Mouse (Mus musculus) lung, embryonic 14.5 days (tissue): Measurements from ENCODE around the gene Agpat3. TPM values are rescaled to one million over a fixed set of nuclear protein-coding genes. Genes with fewer than 3 reads are reported as not detected.

Source experiments
- ATAC-seq: fragments of 200-750 bp; cut with Nextera tagmentation; 2 replicates; pipeline ENCODE4 v1.8.0; 2017; ENCODE audit warnings: mild to moderate bottlenecking, moderate TSS enrichment, moderate library complexity; ENCODE audit not compliant: insufficient read depth
- DNase-seq: peaks from one replicate; pipeline ENCODE4 v3.0.0-alpha.2; 2015
- H3K27ac ChIP-seq: fragments of 300-500 bp; sonication (generic); 2 replicates; pipeline ENCODE4 v1.5.1; 2014; ENCODE audit warnings: low read depth, mild to moderate bottlenecking, moderate library complexity
- H3K27me3 ChIP-seq: fragments of 300-500 bp; sonication (generic); 2 replicates; pipeline ENCODE4 v1.6.1; 2014; ENCODE audit warnings: low read length, control low read depth; ENCODE audit not compliant: insufficient read depth
- H3K36me3 ChIP-seq: fragments of 300-500 bp; sonication (generic); 2 replicates; pipeline ENCODE4 v1.6.1; 2014; ENCODE audit warnings: control low read depth; ENCODE audit not compliant: insufficient read depth
- H3K4me1 ChIP-seq: fragments of 300-500 bp; sonication (generic); 2 replicates; pipeline ENCODE4 v1.6.1; 2014; ENCODE audit warnings: antibody characterized with exemption, control low read depth; ENCODE audit not compliant: insufficient read depth
- H3K4me2 ChIP-seq: fragments of 300-500 bp; sonication (generic); 2 replicates; pipeline ENCODE4 v1.6.1; 2014; ENCODE audit warnings: mild to moderate bottlenecking
- H3K4me3 ChIP-seq: fragments of 300-500 bp; sonication (generic); 2 replicates; pipeline ENCODE4 v1.5.1; 2014; ENCODE audit warnings: low read depth, low read length
- H3K9ac ChIP-seq: fragments of 300-500 bp; sonication (generic); 2 replicates; pipeline ENCODE4 v1.6.1; 2014
- H3K9me3 ChIP-seq: fragments of 300-500 bp; sonication (generic); 2 replicates; pipeline ENCODE4 v1.6.1; 2016; ENCODE audit warnings: low read depth, low read length, control low read depth
- CTCF ChIP-seq: IDR thresholded peaks from 2 replicates; pipeline ENCODE4 v1.5.1; 2016; ENCODE audit warnings: antibody characterized with exemption, low read depth
- WGBS: fragments of 180-500 bp; shearing (Covaris S2); extraction: QIAGEN DNeasy Blood & Tissue Kit; methylation state at CpG from one replicate; pipeline ENCODE4 v1.1.7; 2014; 5-methylcytosine and 5-hydroxymethylcytosine counted together
- microRNA-seq: library from miRNA; unstranded; fragments of <30 nt; microRNA quantifications from one replicate; pipeline ENCODE4, GENCODE M21; 2016; ENCODE audit warnings: borderline number of aligned reads
- polyA plus RNA-seq: library from polyadenylated mRNA; unstranded; fragments of >200 nt; fragmentation: Nextera tagmentation; extraction: Ambion mirVana; gene quantifications from 2 replicates; pipeline ENCODE4 v1.2.1, GENCODE M21; 2014

Agpat3 gene
- polyA plus RNA-seq, 1 experiment from 2014 or later = 62.1 TPM

DNA sequence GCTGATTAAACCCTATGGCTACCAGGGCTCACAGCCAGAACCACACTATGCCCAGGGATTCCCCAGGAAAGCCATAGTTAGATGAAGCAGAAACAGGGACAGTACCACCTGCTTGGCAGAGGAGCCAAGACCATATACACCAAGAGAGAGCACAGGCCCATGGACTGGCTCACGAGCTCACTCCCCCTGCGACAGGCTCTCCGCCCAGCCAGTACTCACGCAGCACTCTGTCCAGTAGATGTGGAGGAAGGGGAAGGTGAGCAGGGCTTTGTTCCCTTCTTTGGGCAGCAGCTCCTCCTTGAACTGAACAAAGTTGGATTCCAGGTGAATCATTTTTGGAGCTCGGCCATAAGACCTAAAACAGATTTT lies 123.7 kb downstream of the Agpat3 start:
- Histone ChIP-seq H3K27me3 (no peaks in the 10 kb centered on the region), H3K36me3 (peaks cover 34% of the 10 kb centered on the region), H3K4me1 (no peaks in the 10 kb centered on the region), H3K27ac (no peak overlapping the region), H3K4me2 (no peak overlapping the region), H3K4me3 (no peak overlapping the region), H3K9ac (no peak overlapping the region), H3K9me3 (no peaks in the 10 kb centered on the region)
- DNase-seq = no peak
- WGBS = 87% methylated on average over 5 of the region's 5 CpGs
- no peak for TF ChIP-seq CTCF
- no peak for ATAC-seq

DNA sequence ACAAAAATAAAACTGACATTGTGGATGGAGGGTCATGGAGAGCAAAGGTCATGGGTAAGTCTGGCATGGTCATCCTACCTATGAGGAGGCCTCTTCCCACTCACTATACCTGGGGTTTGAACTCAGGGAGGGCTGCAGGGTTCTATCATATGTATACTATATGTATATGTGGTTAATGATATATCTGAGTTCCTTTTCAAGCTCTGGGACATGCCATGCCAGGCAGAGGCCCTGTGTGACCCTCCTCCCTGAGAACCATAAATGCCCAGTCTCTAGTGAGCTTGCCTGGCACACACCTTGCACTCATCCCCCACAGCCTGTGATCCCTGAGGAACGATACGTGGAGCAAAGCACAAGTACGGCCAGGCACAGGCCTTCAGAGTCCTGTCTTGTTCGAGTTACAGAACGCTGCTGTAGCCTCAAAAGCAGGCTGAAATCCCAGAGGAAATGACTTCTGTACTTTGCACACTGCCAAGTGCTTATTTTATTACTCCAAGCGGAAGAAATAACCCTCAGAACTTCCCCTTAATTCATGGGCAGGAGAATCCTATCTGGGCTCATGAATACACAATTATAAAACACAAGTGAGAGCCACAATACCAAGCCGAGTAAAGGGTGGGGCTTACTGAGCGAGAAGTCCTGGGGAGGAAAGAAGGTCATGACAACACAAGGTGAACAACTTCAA lies 124.3 kb downstream of the Agpat3 start:
- TF ChIP-seq CTCF = no peak
- WGBS = 88% methylated on average over 8 of the region's 8 CpGs
- Histone ChIP-seq H3K4me1 (no peaks in the 10 kb centered on the region), H3K4me3 (no peak overlapping the region), H3K9ac (no peak overlapping the region), H3K4me2 (no peak overlapping the region), H3K27ac (no peak overlapping the region), H3K9me3 (no peaks in the 10 kb centered on the region), H3K27me3 (no peaks in the 10 kb centered on the region), H3K36me3 (peaks cover 34% of the 10 kb centered on the region)
- no peak for DNase-seq
- ATAC-seq = no peak

DNA sequence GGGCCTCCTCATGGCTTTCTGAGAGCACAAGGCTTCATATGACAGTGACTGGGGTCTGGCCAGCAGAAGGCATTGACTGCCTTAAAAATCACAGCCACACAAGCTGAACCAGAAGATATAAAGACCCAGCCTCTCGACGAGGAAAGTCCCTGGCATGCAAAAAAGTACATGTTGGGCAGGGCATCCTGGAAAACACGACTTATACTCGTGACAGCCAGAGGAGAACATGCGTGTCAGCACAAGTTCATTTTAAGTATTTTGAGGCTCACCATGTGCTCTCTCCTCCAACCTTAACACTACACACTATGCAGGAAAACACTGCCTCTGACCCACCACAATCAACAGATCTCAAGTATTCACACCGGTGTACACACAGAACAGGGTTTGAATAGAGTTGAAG lies 128.2 kb downstream of the Agpat3 start:
- H3K36me3 ChIP-seq = peaks cover 45% of the 10 kb centered on the region

DNA sequence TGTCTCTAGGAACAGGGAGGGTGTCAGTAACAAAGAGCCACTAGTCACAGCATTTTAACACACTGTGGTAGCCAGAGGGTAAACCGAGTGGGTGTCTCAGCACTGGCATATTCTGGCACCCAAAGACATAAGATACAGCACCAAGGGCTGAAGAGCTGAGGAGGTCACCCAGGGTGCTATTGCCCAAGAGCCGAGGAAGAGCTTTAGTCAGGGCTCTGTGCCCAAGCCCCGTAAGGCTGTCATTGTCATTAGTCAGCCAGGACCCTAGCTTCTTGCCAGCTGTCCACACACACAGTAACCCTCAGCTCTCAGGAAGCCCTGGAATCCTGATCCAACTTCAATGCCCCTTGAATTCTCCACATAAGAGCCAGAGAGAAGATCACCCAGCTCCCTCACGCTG lies 129.4 kb downstream of the Agpat3 start:
- no peaks in the 10 kb centered on the region for H3K4me1 ChIP-seq
- peaks cover 47% of the 10 kb centered on the region for H3K36me3 ChIP-seq
- 81% methylated on average over 4 of the region's 4 CpGs for WGBS
- no peak overlapping the region for H3K4me3 ChIP-seq
- no peak for ATAC-seq
- H3K9ac ChIP-seq = no peak overlapping the region
- no peaks in the 10 kb centered on the region for H3K27me3 ChIP-seq
- no peak overlapping the region for H3K27ac ChIP-seq
- H3K9me3 ChIP-seq = no peaks in the 10 kb centered on the region
- no peak for TF ChIP-seq CTCF
- DNase-seq = no peak
- H3K4me2 ChIP-seq = no peak overlapping the region

More for the DNA sequence above, 128.2 kb downstream of the Agpat3 start:
- Histone ChIP-seq H3K27me3 (no peaks in the 10 kb centered on the region), H3K4me2 (no peak overlapping the region), H3K9me3 (no peaks in the 10 kb centered on the region), H3K9ac (no peak overlapping the region), H3K4me3 (no peak overlapping the region), H3K4me1 (no peaks in the 10 kb centered on the region), H3K27ac (no peak overlapping the region)
- 94% methylated on average over 6 of the region's 6 CpGs for WGBS
- DNase-seq = no peak
- ATAC-seq = no peak
- TF ChIP-seq CTCF = no peak

DNA sequence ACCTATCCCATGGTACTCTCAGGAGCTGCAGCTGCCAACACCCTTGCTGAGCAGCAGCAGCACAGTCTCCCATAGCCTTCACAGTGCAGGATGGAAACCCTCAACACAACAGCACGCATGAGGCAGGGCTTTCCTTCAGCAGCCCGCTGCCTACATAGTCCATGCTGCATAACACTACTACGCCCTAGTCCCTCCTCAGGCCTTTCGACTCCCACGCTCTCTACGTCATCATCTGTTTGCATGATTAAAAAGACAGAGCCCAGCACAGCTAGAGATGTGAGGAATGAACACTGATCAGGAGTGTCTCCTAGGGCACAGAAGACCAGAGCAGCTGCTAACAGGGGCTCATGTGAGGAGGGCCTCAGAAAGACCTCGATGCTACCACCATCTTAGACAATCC lies 131.0 kb downstream of the Agpat3 start:
- ATAC-seq = no peak

DNA sequence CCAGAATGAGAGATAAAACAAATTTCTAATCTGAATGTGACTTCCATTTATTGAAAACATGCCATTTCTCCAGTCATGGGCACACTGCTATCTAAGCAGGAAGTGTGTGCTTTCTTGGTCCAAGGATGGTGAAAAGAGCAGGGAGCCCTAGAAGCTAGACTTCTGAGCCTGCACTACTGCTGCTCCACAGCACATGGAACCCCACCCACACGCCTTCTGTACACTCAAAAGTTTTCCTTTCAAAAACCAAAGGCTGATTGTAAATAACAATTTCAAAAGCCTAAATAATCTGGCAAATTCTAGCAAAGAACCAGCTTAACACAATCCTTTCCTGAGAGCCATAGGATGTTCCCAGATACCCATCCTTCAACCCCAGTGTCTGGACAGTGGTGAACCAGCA lies 132.8 kb downstream of the Agpat3 start:
- WGBS = 94% methylated on average over 1 of the region's 1 CpGs

More for the DNA sequence above, 131.0 kb downstream of the Agpat3 start:
- Histone ChIP-seq H3K4me2 (no peak overlapping the region), H3K27ac (no peak overlapping the region), H3K9me3 (no peaks in the 10 kb centered on the region), H3K27me3 (no peaks in the 10 kb centered on the region), H3K9ac (no peak overlapping the region), H3K36me3 (peaks cover 54% of the 10 kb centered on the region), H3K4me1 (no peaks in the 10 kb centered on the region), H3K4me3 (no peak overlapping the region)
- TF ChIP-seq CTCF = no peak
- 86% methylated on average over 7 of the region's 7 CpGs for WGBS
- DNase-seq = no peak

More for the DNA sequence above, 132.8 kb downstream of the Agpat3 start:
- DNase-seq (no peak), ATAC-seq (no peak)
- no peak overlapping the region for H3K4me2 ChIP-seq
- no peak overlapping the region for H3K4me3 ChIP-seq
- no peak overlapping the region for H3K9ac ChIP-seq
- no peaks in the 10 kb centered on the region for H3K4me1 ChIP-seq
- H3K36me3 ChIP-seq = peaks cover 60% of the 10 kb centered on the region
- TF ChIP-seq CTCF = no peak
- H3K27me3 ChIP-seq = no peaks in the 10 kb centered on the region
- no peaks in the 10 kb centered on the region for H3K9me3 ChIP-seq
- H3K27ac ChIP-seq = no peak overlapping the region

Small RNA genes within 50 kb of the gene (microRNA-seq; reads per million reads assigned to microRNA genes)
- gene Mir7659 = not detected

Other genes starting within 250 kb of the Agpat3 start
- gene D10Jhu81e, start 182.7 kb downstream of the Agpat3 start, polyA plus RNA-seq = 16.7 and 19.7 TPM in 2 replicates
- gene Pwp2, start 167.3 kb downstream of the Agpat3 start, polyA plus RNA-seq = 20.8 and 21.8 TPM in 2 replicates
- gene Trappc10, start 107.8 kb downstream of the Agpat3 start, polyA plus RNA-seq = 15.7 and 18.0 TPM in 2 replicates
- 239 and 249 TPM in 2 replicates for gene Rrp1, start 60.6 kb upstream of the Agpat3 start, polyA plus RNA-seq
- gene Cstb, start 73.2 kb upstream of the Agpat3 start, polyA plus RNA-seq = 201 and 211 TPM in 2 replicates
- gene Pdxk, start 112.5 kb upstream of the Agpat3 start, polyA plus RNA-seq = 5.9 and 6.9 TPM in 2 replicates
- gene Olfr1358, start 164.9 kb upstream of the Agpat3 start, polyA plus RNA-seq = not detected in 2 replicates
- 33.2 and 33.3 TPM in 2 replicates for gene Ilvbl, start 221.9 kb upstream of the Agpat3 start, polyA plus RNA-seq
- gene Syde1, start 239.5 kb upstream of the Agpat3 start, polyA plus RNA-seq = 27.3 and 29.3 TPM in 2 replicates